ENCODE assay signal across 8 mouse cellular contexts in genomic region chr16:95704662-95705330, GRCm38 (mm10). TPM values are rescaled to one million over a fixed set of nuclear protein-coding genes. Genes with fewer than 3 reads are reported as not detected.
DNase-seq lines count a peak whose midpoint lies in the region; ATAC-seq and TF ChIP-seq lines count a peak whose summit lies in the region.

No protein-coding gene starts in this region.

- DNase-seq in frontal cortex, postnatal 25 days (ENCODE audit: low spot score in 2 of 2) = no peak
- DNase-seq in lung, postnatal 0 days (ENCODE audit: low spot score) = no peak
- DNase-seq in lung, postnatal 36 days = no peak
- DNase-seq in frontal cortex, postnatal 10 days (ENCODE audit: low spot score in 2 of 2) = no peak

- TF ChIP-seq CTCF in lung, postnatal 0 days (IDR thresholded peaks at IDR 0.05) = no peak

- no peak overlapping the region for H3ac ChIP-seq in myocyte (ENCODE audit: control insufficient read depth, insufficient read length)

- peak; percentile 10; the same call in 1 of the 2 replicates for ATAC-seq in frontal cortex, adult (ENCODE audit: low TSS enrichment)
- no peak for ATAC-seq in lung, postnatal 0 days
- no peak for ATAC-seq in hindbrain, embryonic 13.5 days (ENCODE audit: low FRiP score)
- no peak for ATAC-seq in megakaryocyte, adult 5-6 weeks (ENCODE audit: poor library complexity, severe bottlenecking)

- no peak for TF ChIP-seq POLR2A in myocyte (IDR thresholded peaks at IDR 0.05; ENCODE audit: insufficient read length, low read depth)

- peaks cover 15% of the 10 kb centered on the region; the same call in 1 of the 2 replicates for H3K36me3 ChIP-seq in lung, postnatal 0 days (ENCODE audit: insufficient read depth, low read length)
- peaks cover 11% of the 10 kb centered on the region; the same call in 1 of the 2 replicates for H3K36me3 ChIP-seq in hindbrain, embryonic 13.5 days
- peaks cover 30% of the 10 kb centered on the region for H3K36me3 ChIP-seq in myocyte (ENCODE audit: control insufficient read depth, insufficient read depth)

- WGBS in lung, postnatal 0 days = 28% methylated on average over 10 of the region's 10 CpGs
- WGBS in hindbrain, embryonic 13.5 days = 81% methylated on average over 10 of the region's 10 CpGs

- peaks cover 28% of the 10 kb centered on the region; the same call in 1 of the 2 replicates for H3K4me1 ChIP-seq in lung, postnatal 0 days (ENCODE audit: insufficient read depth, low read depth, low read length)
- H3K4me1 ChIP-seq in hindbrain, embryonic 13.5 days (replicated peaks) = peaks cover 37% of the 10 kb centered on the region

- peak overlapping the region; percentile 57 for H3K27ac ChIP-seq in lung, postnatal 0 days (ENCODE audit: low read length)
- H3K27ac ChIP-seq in hindbrain, embryonic 13.5 days = no peak overlapping the region

- H3K4me2 ChIP-seq in lung, postnatal 0 days (replicated peaks; ENCODE audit: low read depth, low read length) = peak overlapping the region; percentile 91
- H3K4me2 ChIP-seq in hindbrain, embryonic 13.5 days = peak overlapping the region; percentile 91
- peak overlapping the region; percentile 86 for H3K4me2 ChIP-seq in myocyte (ENCODE audit: low read depth)

- H3K9me3 ChIP-seq in lung, postnatal 0 days (ENCODE audit: low read length) = no peaks in the 10 kb centered on the region
- H3K9me3 ChIP-seq in hindbrain, embryonic 13.5 days = no peaks in the 10 kb centered on the region

- H3K9ac ChIP-seq in lung, postnatal 0 days (replicated peaks; ENCODE audit: low read depth) = peak overlapping the region; percentile 100
- peak overlapping the region; percentile 39; the same call in 1 of the 2 replicates for H3K9ac ChIP-seq in hindbrain, embryonic 13.5 days

- no peak for TF ChIP-seq EP300 in lung, postnatal 0 days (IDR thresholded peaks at IDR 0.05)

- H3K79me2 ChIP-seq in myocyte (ENCODE audit: control insufficient read depth, insufficient read depth) = peaks cover 71% of the 10 kb centered on the region

- peak overlapping the region; percentile 99 for H3K4me3 ChIP-seq in lung, postnatal 0 days (ENCODE audit: low read depth, low read length)
- peak overlapping the region; percentile 31; the same call in 1 of the 2 replicates for H3K4me3 ChIP-seq in hindbrain, embryonic 13.5 days
- peak overlapping the region; percentile 88 for H3K4me3 ChIP-seq in myocyte

- H3K27me3 ChIP-seq in lung, postnatal 0 days (replicated peaks; ENCODE audit: insufficient read depth, low read length) = no peaks in the 10 kb centered on the region
- H3K27me3 ChIP-seq in hindbrain, embryonic 13.5 days = no peaks in the 10 kb centered on the region
- H3K27me3 ChIP-seq in myocyte (ENCODE audit: control insufficient read depth, insufficient read depth, insufficient read length) = no peaks in the 10 kb centered on the region

TF ChIP-seq in myocyte, 11 proteins besides CTCF, POLR2A, EP300 and RAD21:
- TF ChIP-seq CEBPB (IDR thresholded peaks at IDR 0.05; ENCODE audit: insufficient read depth, poor library complexity, severe bottlenecking) = no peak
- no peak for TF ChIP-seq REST (IDR thresholded peaks at IDR 0.05; ENCODE audit: insufficient read depth, insufficient read length)
- no peak for TF ChIP-seq MYOD1 (IDR thresholded peaks at IDR 0.05; ENCODE audit: control insufficient read depth in 1 of 3, insufficient read length in 2 of 3, low read depth in 2 of 3)
- TF ChIP-seq TCF3 (IDR thresholded peaks at IDR 0.05; ENCODE audit: insufficient read length, low read depth) = no peak
- TF ChIP-seq SRF (IDR thresholded peaks at IDR 0.05; ENCODE audit: control insufficient read depth, insufficient read length, low read depth) = no peak
- no peak for TF ChIP-seq USF1 (IDR thresholded peaks at IDR 0.05; ENCODE audit: low read depth)
- TF ChIP-seq MAX (IDR thresholded peaks at IDR 0.05; ENCODE audit: low read depth) = no peak
- TF ChIP-seq MYOG (IDR thresholded peaks at IDR 0.05; ENCODE audit: control insufficient read depth in 1 of 3, insufficient read depth in 1 of 3, insufficient read length in 2 of 3, low read depth in 2 of 3) = no peak
- no peak for TF ChIP-seq POLR2AphosphoS2 (IDR thresholded peaks at IDR 0.05; ENCODE audit: insufficient read length, low read depth)
- no peak for TF ChIP-seq TCF12 (IDR thresholded peaks at IDR 0.05; ENCODE audit: insufficient read depth, poor library complexity, severe bottlenecking)
- TF ChIP-seq E2F4 (IDR thresholded peaks at IDR 0.05; ENCODE audit: insufficient read depth) = no peak

RNA-seq across cellular contexts. Expression of gene Ets2, which starts 2.9 kb away (rescaled TPM):
- polyA plus RNA-seq in lung, postnatal 0 days (2015; fragmentation: Nextera tagmentation; extraction: Ambion mirVana) = 71.2 and 75.5 TPM in 2 replicates
- 20.6 and 22.2 TPM in 2 replicates for polyA plus RNA-seq in hindbrain, embryonic 13.5 days (2015; fragmentation: Nextera tagmentation; extraction: Ambion mirVana)
- 73.9 TPM for polyA plus RNA-seq in myocyte (2012; fragmentation: generic; extraction: Trizol)
- total RNA-seq in megakaryocyte, adult 5-6 weeks (2015) = 7.6 and 8.7 TPM in 2 replicates
- 5.9 TPM in 2 replicates for total RNA-seq in megakaryocyte, adult 5-6 weeks (2017)

Comparison
In these comparisons a context has a peak if more than half of its experiments do, and no peak if none do; other contexts are left out.
1. H3K4me3 ChIP-seq: peak in every context shown above with its lines; median percentile 99 in lung, postnatal 0 days; 88 in myocyte; 31 in hindbrain, embryonic 13.5 days.